Mouse (Mus musculus) left cerebral cortex, postnatal 36 days (tissue): ENCODE data around the gene Gm17455. TPM values are rescaled to one million over a fixed set of nuclear protein-coding genes. Genes with fewer than 3 reads are reported as not detected.
A peak's percentile ranks its signal among the peaks of the same experiment; 100 is the strongest.

Source experiments
- DNase-seq, 2 experiments: peaks; one replicate each; pipeline ENCODE4 v3.0.0; 2021 to 2022; ENCODE audit warnings: low spot score in 2 of 2, mixed read lengths in 1 of 2
- intact Hi-C: fragments of 180-260 bp; cut with DNase I; formaldehyde crosslinking; loops from one replicate; pipeline ENCODE4 v1.15.1; 2025
- total RNA-seq, 2 experiments: library from RNA; stranded (reverse); gene quantifications; 2 replicates each; pipeline ENCODE4 v1.2.3; 2021

Gene Gm17455
- not detected for total RNA-seq

DNA sequence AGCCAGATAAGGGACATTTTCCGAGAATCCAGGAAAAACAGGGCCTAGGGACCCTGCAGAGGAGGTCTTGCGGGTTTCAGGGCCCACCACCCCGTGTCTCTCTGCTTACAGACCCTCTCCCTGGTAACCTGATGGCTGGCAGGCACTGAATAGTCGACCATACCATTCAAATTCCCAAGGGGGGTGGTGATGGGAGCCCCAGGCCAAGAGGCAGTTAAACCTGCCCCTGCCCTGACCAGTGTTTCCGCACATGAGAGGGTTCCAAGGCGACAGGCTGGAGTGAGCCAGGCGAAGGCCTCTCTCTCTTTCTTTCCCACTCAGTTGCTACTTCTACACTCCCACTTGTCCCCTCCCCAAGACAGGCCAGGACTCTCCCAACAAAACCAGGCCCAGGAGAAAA lies at the start of gene Gm17455:
TSS of gene Gm17455 (plus strand) at position 278 of the 400 bp plus-strand sequence.
- DNase-seq = no peak
- intact Hi-C loops = no loop called here

GRCm38 (mm10) chr10:60350077-60350804 lies 49.3 kb upstream of the Gm17455 start:
- no peak for DNase-seq
- intact Hi-C loops = no loop called here

DNA sequence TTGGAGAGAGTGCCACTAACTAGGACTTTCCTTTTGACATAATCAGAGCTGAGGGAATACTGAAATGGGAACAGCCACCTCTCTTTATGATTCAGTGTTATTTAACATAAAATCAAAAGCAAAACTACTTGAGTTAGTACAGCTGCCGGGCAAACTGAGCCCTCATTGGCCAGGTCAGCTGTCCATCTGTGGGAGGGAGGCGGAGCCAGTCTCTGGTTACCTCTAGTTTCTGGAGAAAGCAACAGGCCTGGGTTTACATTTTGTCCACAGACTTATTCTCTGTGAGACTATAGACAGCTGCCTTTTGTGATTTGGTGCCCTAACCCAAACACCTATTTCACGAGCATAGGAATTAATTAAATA lies 48.7 kb upstream of the Gm17455 start:
- peak; percentile 44 to 72 for DNase-seq
- intact Hi-C loops = no loop called here

GRCm38 (mm10) chr10:60351248-60351647 lies 48.3 kb upstream of the Gm17455 start:
- intact Hi-C loops = no loop called here
- no peak for DNase-seq

GRCm38 (mm10) chr10:60351761-60352455 lies 47.6 kb upstream of the Gm17455 start:
- intact Hi-C loops = no loop called here
- no peak for DNase-seq

GRCm38 (mm10) chr10:60353241-60354002 lies 46.1 kb upstream of the Gm17455 start:
- intact Hi-C loops = no loop called here
- DNase-seq = no peak

DNA sequence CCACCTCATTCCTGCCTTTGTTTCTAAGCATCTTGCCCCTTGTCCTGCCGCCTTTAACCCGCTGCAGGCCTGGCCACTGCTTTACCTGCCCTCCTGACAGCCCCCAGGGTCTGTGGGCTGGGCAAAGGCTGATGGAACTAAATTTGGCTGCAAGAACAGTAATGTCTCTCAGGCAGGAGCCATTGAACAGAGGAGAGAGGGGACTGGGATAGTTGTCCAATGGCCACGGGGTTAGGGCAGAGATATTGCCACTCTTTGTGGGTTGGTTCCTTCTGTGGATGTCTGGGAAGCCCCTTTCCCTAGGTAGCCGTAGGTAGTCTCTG lies 45.6 kb upstream of the Gm17455 start:
- intact Hi-C loops = no loop called here
- DNase-seq = no peak

DNA sequence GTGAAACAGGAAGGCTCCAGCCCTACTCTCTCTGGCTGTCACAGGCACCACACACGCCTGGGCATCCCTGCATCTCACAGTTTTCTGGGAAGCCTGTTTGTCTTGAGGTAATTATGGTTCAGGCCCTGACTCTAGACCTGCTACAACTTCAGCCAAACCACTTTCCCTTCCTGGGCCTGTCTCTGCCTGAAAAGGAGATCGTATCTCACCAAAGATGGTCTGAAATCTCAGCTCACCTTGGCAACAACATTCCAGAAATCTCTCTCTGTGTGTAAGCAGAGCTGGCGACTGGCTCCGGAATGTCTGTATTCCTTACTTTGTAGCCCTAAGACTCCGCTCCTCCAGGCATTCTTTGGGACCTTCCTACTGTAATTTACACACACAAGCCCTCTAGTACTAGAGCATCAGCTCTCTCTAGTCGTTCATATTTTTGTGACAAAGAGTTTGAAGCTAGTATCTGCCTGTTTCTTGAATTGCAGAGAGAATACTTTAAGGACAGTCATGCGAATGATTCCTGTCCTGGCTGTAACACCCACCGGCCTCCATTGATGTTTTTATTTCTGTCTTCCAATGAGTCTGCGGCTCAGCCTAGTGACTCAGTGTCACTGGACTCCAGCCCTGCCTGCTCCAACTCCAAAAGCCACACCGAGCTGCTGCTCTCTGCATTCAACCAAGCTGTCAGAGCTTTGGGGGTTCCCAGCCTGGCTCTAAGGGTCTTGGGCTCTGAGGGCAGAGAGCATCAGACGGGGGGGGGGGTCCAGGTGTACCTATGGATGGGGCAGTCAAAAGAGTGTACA lies 44.4 kb upstream of the Gm17455 start:
- no peak for DNase-seq
- intact Hi-C loops = no loop called here

DNA sequence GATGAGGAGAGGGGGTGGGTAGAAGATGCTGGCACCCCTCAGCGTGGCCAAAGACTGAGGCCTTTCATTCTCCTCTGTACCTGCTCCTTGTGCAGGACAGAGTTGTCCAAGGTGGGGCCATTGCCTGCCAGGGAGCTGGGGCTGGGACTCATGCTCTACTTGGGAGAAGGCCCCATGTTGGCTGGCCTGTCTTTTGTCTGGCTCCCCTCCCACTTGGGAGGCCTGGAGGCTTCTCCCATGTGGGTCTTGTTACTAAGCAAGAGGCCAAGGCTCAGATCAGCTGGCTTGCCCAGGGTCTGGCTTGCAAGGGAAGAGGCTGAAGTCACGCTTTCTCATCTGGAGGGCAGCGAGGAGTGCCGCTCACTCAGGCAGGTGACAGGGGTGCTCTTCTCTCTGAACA lies 42.1 kb upstream of the Gm17455 start:
- no peak for DNase-seq
- intact Hi-C loops = no loop called here

GRCm38 (mm10) chr10:60357901-60358300 lies 41.6 kb upstream of the Gm17455 start:
- no peak for DNase-seq
- intact Hi-C loops = no loop called here

DNA sequence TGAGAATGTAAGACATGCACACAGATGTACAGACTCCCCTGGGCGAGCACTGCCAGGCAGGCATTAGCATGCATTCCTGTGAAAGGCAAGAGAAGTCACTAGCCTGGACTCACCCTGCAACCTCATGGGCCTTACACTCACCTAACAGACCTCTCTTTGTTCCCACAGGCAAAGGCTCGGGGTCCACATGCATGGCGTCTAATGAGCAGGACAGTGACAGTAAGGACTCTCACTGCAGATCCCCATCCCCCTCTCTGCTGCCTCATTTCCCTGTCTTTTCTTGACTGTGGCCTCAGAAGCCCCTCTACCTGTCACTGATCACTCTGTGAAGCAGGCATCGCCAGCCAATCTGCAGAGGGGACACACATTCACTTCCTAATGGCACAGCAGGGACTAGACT lies 40.8 kb upstream of the Gm17455 start:
- DNase-seq = no peak
- intact Hi-C loops = no loop called here

GRCm38 (mm10) chr10:60361615-60362309 lies 37.8 kb upstream of the Gm17455 start:
- DNase-seq = no peak
- intact Hi-C loops = no loop called here

GRCm38 (mm10) chr10:60362310-60362628 lies 37.3 kb upstream of the Gm17455 start:
- intact Hi-C loops = no loop called here
- no peak for DNase-seq

- intact Hi-C loops = no loop called here
- DNase-seq = no peak
Measured at GRCm38 (mm10) chr10:60363426-60363825, 36.1 kb upstream of the Gm17455 start.

- intact Hi-C loops = no loop called here
- DNase-seq = no peak
Measured at GRCm38 (mm10) chr10:60367145-60367544, 32.4 kb upstream of the Gm17455 start.

- intact Hi-C loops = no loop called here
- no peak for DNase-seq
Measured at GRCm38 (mm10) chr10:60367904-60368303, 31.6 kb upstream of the Gm17455 start.

- DNase-seq = no peak
- intact Hi-C loops = no loop called here
Measured at GRCm38 (mm10) chr10:60369405-60369804, 30.1 kb upstream of the Gm17455 start.

DNA sequence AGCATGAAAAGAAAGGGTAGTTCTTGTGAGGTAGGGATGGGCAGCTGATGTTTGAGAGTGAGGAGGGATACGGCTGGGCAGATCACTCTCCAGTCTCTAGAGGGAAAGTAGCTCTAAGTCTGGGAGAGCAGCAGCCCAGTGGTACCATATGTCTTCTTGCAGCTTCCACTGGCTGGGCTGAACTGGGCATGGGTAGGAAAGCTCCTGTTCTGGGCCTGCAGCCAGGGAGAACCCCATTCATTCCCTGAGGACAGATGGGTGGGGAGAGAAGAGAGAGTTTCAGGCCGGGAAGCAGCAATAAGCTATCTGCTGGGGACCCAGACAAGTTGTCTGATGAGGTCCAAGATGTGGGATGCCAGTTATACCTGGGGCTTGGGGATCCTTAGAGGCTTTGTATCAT lies 29.4 kb upstream of the Gm17455 start:
- peak in 1 of 2 experiments; percentile 24 for DNase-seq
- intact Hi-C loops = no loop called here

- no peak for DNase-seq
- intact Hi-C loops = no loop called here
Measured at GRCm38 (mm10) chr10:60370601-60371061, 28.9 kb upstream of the Gm17455 start.
